ENCODE assay signal across 8 mouse cellular contexts in genomic region chr17:86905297-86906135, GRCm38 (mm10). TPM values are rescaled to one million over a fixed set of nuclear protein-coding genes. Genes with fewer than 3 reads are reported as not detected.
A peak's percentile ranks its signal among the peaks of the same experiment; 100 is the strongest.
DNase-seq lines count a peak whose midpoint lies in the region; ATAC-seq and TF ChIP-seq lines count a peak whose summit lies in the region.

No protein-coding gene starts in this region.

- 24% methylated on average over 19 of the region's 19 CpGs for WGBS in limb, embryonic 14.5 days

- peak overlapping the region; percentile 10; the same call in 1 of the 2 replicates for H3K27ac ChIP-seq in limb, embryonic 14.5 days (replicated peaks; ENCODE audit: low read depth, low read length)

- no peak overlapping the region for H3K4me3 ChIP-seq in limb, embryonic 14.5 days (replicated peaks; ENCODE audit: low read length)
- no peak overlapping the region for H3K4me3 ChIP-seq in myocyte

- no peak for ATAC-seq in cerebellum, adult (ENCODE audit: insufficient number of reproducible peaks, low FRiP score, low TSS enrichment)
- peak; percentile 45; the same call in 1 of the 2 replicates for ATAC-seq in limb, embryonic 14.5 days (ENCODE audit: low FRiP score, low read depth)

- no peaks in the 10 kb centered on the region for H3K36me3 ChIP-seq in limb, embryonic 14.5 days (ENCODE audit: control insufficient read depth, insufficient read depth, low read length)
- H3K36me3 ChIP-seq in myocyte (ENCODE audit: control insufficient read depth, insufficient read depth) = no peaks in the 10 kb centered on the region

- TF ChIP-seq POLR2A in limb, embryonic 14.5 days (IDR thresholded peaks at IDR 0.05; ENCODE audit: borderline replicate concordance, extremely low read depth, insufficient read depth, insufficient read length) = no peak
- no peak for TF ChIP-seq POLR2A in myocyte (IDR thresholded peaks at IDR 0.05; ENCODE audit: insufficient read length, low read depth)

- peak; percentile 22 for DNase-seq in cerebellum, adult 11 months
- DNase-seq in embryo, embryonic 11 days = peak; percentile 81
- peak; percentile 51 to 58 for DNase-seq in heart, adult 9 months (ENCODE audit: low spot score in 2 of 2)
- DNase-seq in kidney, adult 18-20 months = peak; percentile 27
- DNase-seq in limb, embryonic 14.5 days (ENCODE audit: low spot score) = peak; percentile 63
- no peak for DNase-seq in spleen, adult 12 weeks (ENCODE audit: low spot score)

- H3K79me2 ChIP-seq in myocyte (ENCODE audit: control insufficient read depth, insufficient read depth) = no peaks in the 10 kb centered on the region

- H3K27me3 ChIP-seq in limb, embryonic 14.5 days (ENCODE audit: control insufficient read depth, insufficient read depth, low read length) = no peaks in the 10 kb centered on the region
- peaks cover 9% of the 10 kb centered on the region for H3K27me3 ChIP-seq in myocyte (ENCODE audit: control insufficient read depth, insufficient read depth, insufficient read length)

- H3K9ac ChIP-seq in limb, embryonic 14.5 days (ENCODE audit: low read depth, low read length, severe bottlenecking) = no peak overlapping the region

- peak overlapping the region; percentile 27; the same call in 1 of the 2 replicates for H3K4me2 ChIP-seq in limb, embryonic 14.5 days (replicated peaks; ENCODE audit: low read depth, low read length, severe bottlenecking)
- H3K4me2 ChIP-seq in myocyte (ENCODE audit: low read depth) = peak overlapping the region; percentile 25

- peaks cover 9% of the 10 kb centered on the region for H3K4me1 ChIP-seq in limb, embryonic 14.5 days (ENCODE audit: control insufficient read depth, insufficient read depth, low read length)

- no peaks in the 10 kb centered on the region for H3K9me3 ChIP-seq in limb, embryonic 14.5 days (ENCODE audit: control insufficient read depth, low read length)

- no peak overlapping the region for H3ac ChIP-seq in myocyte (ENCODE audit: control insufficient read depth, insufficient read length)

TF ChIP-seq in myocyte, 11 proteins besides CTCF, POLR2A, EP300 and RAD21:
- TF ChIP-seq CEBPB (IDR thresholded peaks at IDR 0.05; ENCODE audit: insufficient read depth, poor library complexity, severe bottlenecking) (no peak), E2F4 (IDR thresholded peaks at IDR 0.05; ENCODE audit: insufficient read depth) (no peak), TCF12 (IDR thresholded peaks at IDR 0.05; ENCODE audit: insufficient read depth, poor library complexity, severe bottlenecking) (no peak), SRF (IDR thresholded peaks at IDR 0.05; ENCODE audit: control insufficient read depth, insufficient read length, low read depth) (no peak), USF1 (IDR thresholded peaks at IDR 0.05; ENCODE audit: low read depth) (no peak), TCF3 (IDR thresholded peaks at IDR 0.05; ENCODE audit: insufficient read length, low read depth) (no peak)

RNA-seq across cellular contexts. Expression of gene Tmem247, which starts 11.6 kb away (rescaled TPM):
- polyA plus RNA-seq in limb, embryonic 14.5 days (2012; rRNA removed) = not detected in 2 replicates
- not detected in 2 replicates for polyA plus RNA-seq in limb, embryonic 14.5 days (2014; fragmentation: Nextera tagmentation; extraction: Ambion mirVana)
- not detected for polyA plus RNA-seq in myocyte (2012; fragmentation: generic; extraction: Trizol)

RNA-seq across cellular contexts. Expression of gene Atp6v1e2, which starts 42.2 kb away (rescaled TPM):
- polyA plus RNA-seq in limb, embryonic 14.5 days (2012; rRNA removed) = not detected in 2 replicates
- polyA plus RNA-seq in limb, embryonic 14.5 days (2014; fragmentation: Nextera tagmentation; extraction: Ambion mirVana) = not detected in 2 replicates
- polyA plus RNA-seq in myocyte (2012; fragmentation: generic; extraction: Trizol) = not detected

RNA-seq across cellular contexts. Expression of gene Rhoq, which starts 57.4 kb away (rescaled TPM):
- 61.5 and 67.4 TPM in 2 replicates for polyA plus RNA-seq in limb, embryonic 14.5 days (2012; rRNA removed)
- 35.3 and 35.4 TPM in 2 replicates for polyA plus RNA-seq in limb, embryonic 14.5 days (2014; fragmentation: Nextera tagmentation; extraction: Ambion mirVana)
- 60.0 TPM for polyA plus RNA-seq in myocyte (2012; fragmentation: generic; extraction: Trizol)
